Mouse (Mus musculus): Measurements from ENCODE around the gene Tshz3. TPM values are rescaled to one million over a fixed set of nuclear protein-coding genes. Genes with fewer than 3 reads are reported as not detected.
A peak's percentile ranks its signal among the peaks of the same experiment; 100 is the strongest.

The Tshz3 gene
- total RNA-seq (2015): 0.02 and 0.24 TPM in 2 replicates
- total RNA-seq (2017): 0.27 TPM in 1 of 2 replicates, not detected in the other

DNA sequence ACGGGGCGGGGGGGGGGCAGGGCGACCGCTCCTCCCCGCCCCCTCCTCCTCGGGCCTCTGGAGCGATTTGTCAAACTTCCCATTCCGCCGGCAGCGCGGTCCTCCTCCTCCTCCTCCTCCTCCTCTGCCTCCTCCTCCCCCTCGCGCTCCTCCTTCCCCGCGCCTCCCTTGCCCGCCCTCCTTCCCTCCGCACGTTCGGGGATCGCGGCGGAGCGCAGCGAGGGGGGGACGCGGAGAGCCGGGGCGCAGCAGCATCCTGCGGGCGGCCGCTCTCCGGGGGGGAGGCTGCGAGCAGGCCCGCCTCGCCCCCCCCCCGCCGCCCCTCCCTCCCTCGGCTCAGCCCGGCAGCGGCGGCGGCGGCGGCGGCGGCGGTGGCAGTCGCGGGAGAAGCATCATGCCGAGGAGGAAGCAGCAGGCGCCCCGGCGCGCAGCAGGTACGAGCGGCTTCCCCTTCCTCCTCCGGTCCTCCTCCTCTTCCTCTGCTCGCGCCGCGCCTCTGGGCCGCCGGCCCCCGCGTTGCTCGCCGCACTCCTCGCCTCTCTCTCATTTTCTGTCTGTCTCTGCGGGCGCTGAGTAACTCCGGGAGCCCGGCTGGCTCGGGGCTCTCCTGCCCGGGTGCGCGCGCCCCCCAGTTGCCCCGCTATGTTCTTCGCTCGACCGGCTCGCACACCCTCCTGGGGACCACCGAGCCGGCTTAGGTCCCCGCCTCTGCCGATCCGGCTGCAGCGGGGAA is at the start of gene Tshz3:
Gene Tshz3 (plus strand): TSS at position 263 of the 733 bp plus-strand sequence.
- peak; percentile 38; the same call in 1 of the 2 replicates for ATAC-seq (replicated peaks; ENCODE audit: poor library complexity)

DNA sequence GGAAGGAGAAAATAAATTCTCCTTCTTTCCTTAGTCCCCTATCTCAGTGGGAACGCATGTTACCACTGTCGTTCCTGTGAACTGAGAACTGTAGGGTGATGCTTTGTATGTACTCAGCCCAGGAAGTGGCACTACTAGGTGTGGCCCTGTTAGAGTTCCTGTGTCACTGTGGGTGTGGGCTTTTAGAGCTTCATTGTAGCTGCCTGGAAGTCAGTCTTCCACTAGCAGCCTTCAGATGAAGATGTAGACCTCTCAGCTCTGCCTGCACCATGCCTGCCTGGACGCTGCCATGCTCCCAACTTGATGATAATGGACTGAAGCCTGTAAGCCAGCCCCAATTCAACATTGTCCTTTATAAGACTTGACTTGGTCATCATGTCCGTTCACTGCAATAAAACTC is 42.0 kb upstream of the Tshz3 start:
- ATAC-seq (replicated peaks; ENCODE audit: poor library complexity): no peak

- no peak for ATAC-seq (replicated peaks; ENCODE audit: poor library complexity)
Measured at GRCm38 (mm10) chr7:36656401-36656800, 41.5 kb upstream of the Tshz3 start.

DNA sequence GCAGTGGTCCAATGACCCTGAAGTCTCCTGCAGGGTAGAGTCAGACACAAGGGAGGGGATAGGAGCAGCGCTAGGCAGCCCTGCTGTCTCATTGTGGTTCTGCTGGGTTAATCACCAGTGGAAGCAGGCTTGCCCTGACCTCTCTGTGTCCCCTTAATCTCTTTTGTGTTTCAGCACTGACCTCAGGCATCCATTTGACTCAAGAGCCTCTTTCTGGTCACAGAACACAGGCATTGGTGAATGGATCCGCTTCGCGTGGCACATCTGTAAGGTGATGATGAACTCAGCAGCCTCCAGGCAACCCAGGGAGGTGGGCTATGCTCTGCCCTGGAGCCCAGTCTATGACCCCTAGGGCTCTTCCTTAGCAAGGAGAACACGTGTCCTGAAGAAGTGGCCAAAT is 39.6 kb upstream of the Tshz3 start:
- no peak for ATAC-seq (replicated peaks; ENCODE audit: poor library complexity)

DNA sequence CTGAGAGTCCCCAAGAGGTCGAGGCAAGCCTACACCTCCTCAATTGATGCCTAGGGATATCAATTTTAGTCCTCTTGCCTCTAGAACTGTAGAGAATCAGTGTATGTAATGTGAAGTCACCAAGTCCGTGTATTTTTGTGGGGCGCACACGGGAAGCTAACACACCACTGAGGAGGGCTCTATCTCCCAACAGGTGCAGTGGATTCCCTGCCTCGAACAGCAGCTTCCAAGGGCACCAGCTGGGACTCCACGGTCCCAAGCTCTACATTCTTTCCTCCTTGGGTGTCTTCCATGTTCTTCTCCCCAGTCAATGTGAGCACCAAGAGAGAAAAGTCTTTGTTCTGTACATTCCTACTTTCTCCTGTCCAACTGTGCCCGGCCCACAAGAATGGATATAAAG is 38.7 kb upstream of the Tshz3 start:
- no peak for ATAC-seq (replicated peaks; ENCODE audit: poor library complexity)

DNA sequence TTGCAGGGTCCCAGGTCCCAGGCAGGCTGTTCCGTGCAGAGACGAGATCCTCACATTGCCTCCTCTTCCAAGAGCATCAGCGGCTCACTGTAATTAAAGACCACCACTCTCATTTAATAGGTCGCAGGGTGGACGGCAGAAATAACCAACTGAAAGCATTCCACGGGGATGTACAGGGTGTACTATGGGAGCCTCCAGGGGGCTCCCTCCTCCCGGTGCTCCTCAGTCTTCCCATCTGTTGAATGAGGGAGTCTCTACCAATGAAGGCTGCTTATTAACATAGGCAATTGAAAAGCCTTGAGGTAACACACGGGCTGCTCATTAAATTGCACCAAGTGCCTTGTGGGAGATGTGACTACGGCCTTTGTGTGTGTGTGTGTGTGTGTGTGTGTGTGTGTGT is 37.3 kb upstream of the Tshz3 start:
- no peak for ATAC-seq (replicated peaks; ENCODE audit: poor library complexity)

DNA sequence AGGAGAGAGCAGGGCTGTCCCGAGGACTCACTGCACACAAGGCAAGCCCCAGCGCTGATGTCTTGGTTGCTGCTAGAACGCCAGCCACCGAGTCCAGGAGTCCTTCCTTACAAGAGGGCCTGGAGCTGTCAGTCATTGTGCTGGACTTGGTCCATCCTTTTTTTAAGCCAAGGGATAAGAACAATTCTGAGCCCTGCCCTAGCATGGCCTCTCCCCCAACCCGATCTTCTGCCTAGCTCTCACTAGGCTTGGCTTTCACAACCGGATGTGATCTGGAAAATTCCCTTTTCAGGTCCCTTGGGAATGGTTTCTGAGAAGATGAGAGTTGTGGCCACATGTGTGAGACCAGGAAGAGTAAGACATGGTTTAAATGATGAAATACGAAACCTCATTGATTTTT is 34.5 kb upstream of the Tshz3 start:
- no peak for ATAC-seq (replicated peaks; ENCODE audit: poor library complexity)

- no peak for ATAC-seq (replicated peaks; ENCODE audit: poor library complexity)
Measured at GRCm38 (mm10) chr7:36667767-36668166, 30.2 kb upstream of the Tshz3 start.

DNA sequence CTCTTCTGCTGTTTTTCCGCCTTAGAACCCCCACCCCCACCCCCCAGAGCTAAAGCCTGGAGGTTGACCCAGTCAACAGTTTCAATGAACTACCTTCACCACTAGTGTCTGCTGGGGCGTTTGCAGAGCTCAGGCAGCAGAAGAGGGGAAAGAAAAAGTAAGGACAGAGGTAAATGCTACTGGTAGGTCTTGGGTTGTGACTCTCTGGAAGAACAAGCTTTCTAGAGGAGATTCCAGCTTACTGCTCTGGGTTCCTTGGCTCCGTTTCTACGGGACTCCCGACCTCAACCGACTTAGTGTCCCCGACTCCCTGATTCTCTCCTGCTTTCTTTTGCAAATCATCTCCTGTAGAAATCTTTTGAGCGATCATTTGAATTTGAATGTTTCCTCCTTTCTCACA is 19.9 kb upstream of the Tshz3 start:
- ATAC-seq (replicated peaks; ENCODE audit: poor library complexity): no peak

DNA sequence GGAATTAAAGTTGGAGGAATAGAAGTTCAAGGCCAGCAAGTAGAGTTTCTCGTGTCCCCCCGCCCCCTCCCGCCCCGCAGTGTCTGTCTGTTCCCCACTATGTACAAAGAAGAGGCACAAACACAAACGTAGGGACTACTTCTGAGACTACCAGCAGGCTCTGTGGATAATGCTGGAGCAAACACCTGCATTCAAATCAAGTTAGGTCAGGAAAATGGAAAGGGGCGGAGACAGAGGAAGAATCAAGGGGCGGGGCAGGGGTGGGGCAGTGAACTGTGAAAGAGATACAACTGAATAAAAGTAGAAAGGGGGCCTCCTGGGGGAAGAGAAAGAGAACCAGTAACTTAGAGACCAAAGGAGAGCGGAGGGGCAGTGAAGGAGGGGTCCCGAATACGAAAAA is 19.4 kb upstream of the Tshz3 start:
- no peak for ATAC-seq (replicated peaks; ENCODE audit: poor library complexity)

- ATAC-seq (replicated peaks; ENCODE audit: poor library complexity): no peak
Measured at GRCm38 (mm10) chr7:36679031-36679618, 18.8 kb upstream of the Tshz3 start.

DNA sequence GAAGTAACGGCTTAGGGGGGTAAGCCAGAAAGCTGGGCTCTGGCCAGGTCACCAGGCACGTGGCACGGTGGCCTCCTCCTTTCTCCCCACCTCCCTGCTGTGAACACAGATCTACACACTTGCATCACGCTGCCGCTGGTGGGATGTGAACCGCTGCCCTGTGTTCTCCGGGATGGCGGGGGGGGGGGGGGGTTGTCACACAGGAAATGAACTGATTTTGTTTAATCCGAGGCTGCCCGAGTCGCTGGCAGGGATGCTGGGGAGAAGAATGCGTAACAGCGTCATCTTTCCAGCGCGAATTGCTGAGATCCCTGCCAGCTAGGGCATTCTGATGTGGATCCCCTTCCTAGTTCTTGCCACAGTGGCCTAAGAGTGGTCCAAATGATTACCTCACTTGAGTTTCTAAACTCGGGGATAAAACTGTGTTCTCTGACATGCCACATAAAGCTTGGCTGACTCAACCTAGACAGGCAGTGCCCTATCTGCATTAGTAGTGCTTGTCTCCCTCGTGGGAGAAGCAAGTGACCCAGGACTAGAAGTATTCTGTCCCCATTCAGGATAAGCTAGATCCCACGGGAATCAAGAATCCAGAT is 18.0 kb upstream of the Tshz3 start:
- ATAC-seq (replicated peaks; ENCODE audit: poor library complexity): peak; percentile 69

- no peak for ATAC-seq (replicated peaks; ENCODE audit: poor library complexity)
Measured at GRCm38 (mm10) chr7:36687508-36687907, 10.4 kb upstream of the Tshz3 start.

GRCm38 (mm10) chr7:36689049-36689793 is 8.7 kb upstream of the Tshz3 start:
- ATAC-seq (replicated peaks; ENCODE audit: poor library complexity): no peak

GRCm38 (mm10) chr7:36690551-36690950 is 7.4 kb upstream of the Tshz3 start:
- peak; percentile 53 for ATAC-seq (replicated peaks; ENCODE audit: poor library complexity)

- no peak for ATAC-seq (replicated peaks; ENCODE audit: poor library complexity)
Measured at GRCm38 (mm10) chr7:36691617-36692016, 6.3 kb upstream of the Tshz3 start.

GRCm38 (mm10) chr7:36692381-36692780 is 5.5 kb upstream of the Tshz3 start:
- ATAC-seq (replicated peaks; ENCODE audit: poor library complexity): no peak

DNA sequence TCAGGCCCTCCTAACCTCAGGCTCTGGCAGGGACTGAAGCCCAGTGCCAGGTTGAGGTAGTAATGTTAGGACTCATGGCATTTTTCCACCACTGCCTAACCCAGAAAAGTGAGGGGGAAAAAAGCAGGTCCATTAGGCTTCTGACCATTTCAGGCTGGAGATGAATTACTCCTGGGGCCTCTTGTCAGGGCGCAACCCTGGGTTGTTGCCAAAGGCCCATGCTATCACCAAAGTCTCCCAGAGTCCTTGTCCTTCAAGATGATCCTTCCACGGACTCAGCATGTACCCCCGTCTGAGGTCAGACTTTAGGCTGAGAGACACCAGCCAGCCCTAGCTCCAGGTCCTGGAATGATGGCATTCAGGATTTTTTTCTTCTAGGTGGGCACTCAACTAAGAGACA is 4.8 kb upstream of the Tshz3 start:
- no peak for ATAC-seq (replicated peaks; ENCODE audit: poor library complexity)

DNA sequence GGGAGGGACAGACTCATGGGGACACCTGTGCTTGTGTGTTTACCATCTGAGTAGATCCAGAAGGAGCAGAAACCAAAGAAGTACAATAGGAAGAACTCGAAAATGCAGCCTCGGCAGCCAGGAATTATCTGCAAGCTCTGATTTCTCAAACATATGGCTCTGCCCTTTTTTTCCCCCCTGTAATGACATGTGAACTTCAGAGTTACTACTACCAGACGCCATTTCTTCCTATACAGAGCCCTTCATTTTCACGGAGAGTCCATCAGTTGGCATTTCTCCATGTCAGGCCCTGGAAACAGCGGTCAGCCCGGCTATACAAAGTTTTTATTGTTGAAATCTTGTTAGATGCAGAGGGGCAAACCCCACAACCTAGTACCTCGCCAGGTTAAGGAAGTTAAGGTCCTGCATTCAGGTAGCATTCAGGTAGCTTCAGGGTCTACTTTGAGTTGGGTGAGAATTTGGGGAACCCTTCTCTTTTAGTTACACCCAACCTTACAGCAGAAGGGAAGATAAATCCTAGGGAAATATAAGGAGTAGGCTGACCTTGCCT is 3.2 kb upstream of the Tshz3 start:
- ATAC-seq (replicated peaks; ENCODE audit: poor library complexity): no peak

DNA sequence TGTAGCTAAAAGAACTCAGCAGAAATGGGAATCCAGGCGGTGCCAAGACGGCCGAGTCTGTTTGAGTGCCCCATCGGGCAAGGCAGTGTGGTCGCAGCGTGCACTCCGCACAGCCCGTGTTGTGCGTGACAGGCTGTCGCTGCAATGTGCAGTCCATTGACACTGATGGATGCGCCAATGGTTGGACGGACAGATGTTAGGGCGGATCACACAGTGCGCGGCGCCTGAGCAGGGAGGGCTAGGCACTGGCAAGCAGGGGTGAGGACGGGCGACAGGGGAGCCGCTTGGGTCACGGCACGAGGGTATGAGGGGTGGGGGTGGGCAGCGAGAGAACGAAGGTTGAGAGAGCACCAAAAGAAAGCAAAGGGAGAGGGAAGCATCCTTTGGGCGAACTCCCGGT is 2.6 kb upstream of the Tshz3 start:
- ATAC-seq (replicated peaks; ENCODE audit: poor library complexity): no peak

DNA sequence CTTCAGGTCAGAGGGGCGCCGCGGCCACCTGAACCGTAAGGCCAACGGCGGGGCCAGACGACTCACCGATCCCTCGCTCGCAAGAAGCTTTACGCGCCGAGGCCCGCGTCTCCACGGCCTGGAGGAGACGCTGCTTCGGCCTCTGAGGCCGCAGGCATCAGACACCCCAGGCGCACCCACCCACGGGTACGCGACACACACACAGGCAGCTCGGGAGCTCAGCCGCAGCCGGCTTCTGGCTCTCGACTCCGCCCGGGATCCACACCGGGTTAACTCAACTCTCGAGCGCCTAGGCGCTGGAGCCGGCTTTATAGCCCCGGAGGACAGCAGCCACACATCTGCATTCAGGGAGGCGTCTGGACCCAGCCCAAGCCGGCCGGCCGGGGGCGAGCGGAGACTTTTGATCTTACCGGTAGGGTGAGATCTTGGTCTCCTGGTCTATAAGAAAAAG is 2.1 kb upstream of the Tshz3 start:
- 0 out of 2 replicates have a peak, but pooled peaks have one; percentile 9 for ATAC-seq (replicated peaks; ENCODE audit: poor library complexity)
